Mouse (Mus musculus) right cerebral cortex, postnatal 36 days (tissue): ENCODE results near the gene Gatb.

Experiments
- DNase-seq, 2 experiments: peaks; one replicate each; pipeline ENCODE4 v3.0.0; 2022; ENCODE audit warnings: low spot score in 2 of 2, mixed read lengths in 1 of 2

Gene Gatb

DNA sequence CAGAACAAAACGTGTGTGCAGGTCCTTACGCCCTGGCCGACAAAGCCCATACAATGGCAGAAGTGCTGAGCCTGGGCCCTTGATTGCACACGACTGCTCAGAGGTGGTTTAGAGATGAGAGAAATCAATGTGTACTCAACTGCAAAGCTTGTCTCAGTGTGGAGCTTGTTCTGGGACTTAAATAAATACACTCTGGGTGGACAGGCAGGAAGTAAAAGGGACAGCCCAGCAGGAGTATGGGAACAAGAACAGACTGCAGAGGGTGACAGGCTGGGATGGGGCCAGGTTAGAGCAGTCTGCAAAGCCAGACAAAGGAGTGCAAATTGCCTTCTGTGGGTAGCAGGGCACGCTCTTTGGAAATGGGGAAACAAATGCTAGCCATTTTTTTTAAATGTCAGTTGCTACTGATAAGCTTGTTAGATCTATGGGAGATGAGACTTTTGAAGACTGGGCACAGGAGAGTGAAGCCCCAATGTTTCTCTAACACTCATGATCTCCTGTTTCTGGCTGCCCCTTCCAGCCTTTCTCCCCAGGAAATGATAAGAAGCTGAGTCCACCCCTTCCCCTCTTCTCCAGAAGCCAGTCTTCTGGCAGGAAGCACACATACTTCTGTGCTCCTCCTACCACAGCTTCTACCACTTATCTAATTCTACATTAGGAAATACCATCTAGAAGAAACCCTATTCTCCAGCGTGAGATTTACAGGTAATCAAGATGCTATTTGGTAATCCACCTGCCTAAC, 129.4 kb downstream of the Gatb start:
- DNase-seq, result no peak
